ENCODE assay signal across 22 mouse cellular contexts in genomic region chr3:35971149-35971548, GRCm38 (mm10). TPM values are rescaled to one million over a fixed set of nuclear protein-coding genes. Genes with fewer than 3 reads are reported as not detected.
DNase-seq lines count a peak whose midpoint lies in the region; ATAC-seq and TF ChIP-seq lines count a peak whose summit lies in the region.
"Had no signal": no experiment of that assay in that cellular context is flagged by ENCODE, and none has a peak within 500 bp of the region (broad histone marks: within the 10 kb centered on the region; RNA-seq: fewer than 3 reads in every experiment).

No protein-coding gene starts in this region.

- H3K79me2 ChIP-seq in liver, adult 2 months (ENCODE audit: control insufficient read depth, insufficient read depth, low read length) = no peaks in the 10 kb centered on the region

- no peak overlapping the region for H3K4me2 ChIP-seq in kidney, embryonic 15.5 days
- H3K4me2 ChIP-seq in liver, embryonic 11.5 days = no peak overlapping the region
- H3K4me2 ChIP-seq: embryonic facial prominence, embryonic 12.5 days; forebrain, embryonic 13.5 days; forebrain, embryonic 15.5 days had no signal

- TF ChIP-seq POLR2A in kidney, adult 2 months (IDR thresholded peaks at IDR 0.05; ENCODE audit: low read depth, low read length) = no peak
- TF ChIP-seq POLR2A in liver, adult 2 months (IDR thresholded peaks at IDR 0.05; ENCODE audit: extremely low read depth, insufficient read depth, low read length) = no peak

- peak overlapping the region; percentile 79; the same call in 1 of the 2 replicates for H3K27ac ChIP-seq in kidney, adult 2 months (ENCODE audit: insufficient read depth, low read depth, low read length)
- no peak overlapping the region for H3K27ac ChIP-seq in kidney, embryonic 15.5 days
- no peak overlapping the region for H3K27ac ChIP-seq in liver, adult 2 months (replicated peaks; ENCODE audit: insufficient read depth, low read depth, low read length)
- H3K27ac ChIP-seq in liver, embryonic 11.5 days (ENCODE audit: low read depth, low read length) = no peak overlapping the region
- H3K27ac ChIP-seq: embryonic facial prominence, embryonic 10.5 days; embryonic facial prominence, embryonic 12.5 days; forebrain, embryonic 13.5 days; forebrain, embryonic 15.5 days had no signal

- H3K9ac ChIP-seq in kidney, embryonic 15.5 days = no peak overlapping the region
- no peak overlapping the region for H3K9ac ChIP-seq in liver, adult 2 months (ENCODE audit: low read depth, low read length)
- no peak overlapping the region for H3K9ac ChIP-seq in liver, embryonic 11.5 days (ENCODE audit: low read depth, low read length)
- H3K9ac ChIP-seq: embryonic facial prominence, embryonic 12.5 days; forebrain, embryonic 13.5 days; forebrain, embryonic 15.5 days had no signal

- no peaks in the 10 kb centered on the region for H3K9me3 ChIP-seq in kidney, embryonic 15.5 days (replicated peaks)
- no peaks in the 10 kb centered on the region for H3K9me3 ChIP-seq in liver, embryonic 11.5 days (ENCODE audit: control insufficient read depth, low read length)
- H3K9me3 ChIP-seq: embryonic facial prominence, embryonic 10.5 days; embryonic facial prominence, embryonic 12.5 days; forebrain, embryonic 13.5 days; forebrain, embryonic 15.5 days; G1E had no signal

- no peak for DNase-seq in frontal cortex, postnatal 25 days (ENCODE audit: low spot score in 2 of 2)
- no peak for DNase-seq in kidney, adult 2 months
- DNase-seq in liver, adult 2 months (ENCODE audit: extremely low read depth, low read depth, low spot score) = peak; percentile 15
- DNase-seq in liver, embryonic 11.5 days (ENCODE audit: low spot score) = no peak
- DNase-seq in Muller cell, postnatal 12 days (ENCODE audit: inconsistent ontology term) = no peak
- DNase-seq: adrenal gland, postnatal 10 days; adrenal gland, postnatal 25 days; B cell, adult 2 months; cerebellum, adult 11-12 months; cerebellum, adult 2 months; cerebellum, adult 9-10 months; cerebellum, postnatal 10 days; cerebellum, postnatal 25 days had no signal

- 83% methylated on average over 12 of the region's 12 CpGs for WGBS in kidney, adult 2 months
- 93% methylated on average over 12 of the region's 12 CpGs for WGBS in kidney, embryonic 15.5 days
- WGBS in liver, adult 2 months = 91% methylated on average over 12 of the region's 12 CpGs
- WGBS in liver, embryonic 11.5 days = 87% methylated on average over 12 of the region's 12 CpGs

- H3K27me3 ChIP-seq in kidney, adult 2 months (replicated peaks; ENCODE audit: control insufficient read depth, insufficient read depth, low read length) = no peaks in the 10 kb centered on the region
- no peaks in the 10 kb centered on the region for H3K27me3 ChIP-seq in kidney, embryonic 15.5 days
- no peaks in the 10 kb centered on the region for H3K27me3 ChIP-seq in liver, adult 2 months (ENCODE audit: control insufficient read depth, insufficient read depth, low read length)
- H3K27me3 ChIP-seq in liver, embryonic 11.5 days (replicated peaks; ENCODE audit: control insufficient read depth, insufficient read depth, low read length) = no peaks in the 10 kb centered on the region
- H3K27me3 ChIP-seq: CH12.LX; embryonic facial prominence, embryonic 12.5 days; forebrain, embryonic 13.5 days; forebrain, embryonic 15.5 days had no signal

- no peaks in the 10 kb centered on the region; the same call in 1 of the 2 replicates for H3K4me1 ChIP-seq in kidney, adult 2 months (ENCODE audit: control insufficient read depth, insufficient read depth, low read length)
- H3K4me1 ChIP-seq in kidney, embryonic 15.5 days = no peaks in the 10 kb centered on the region
- no peaks in the 10 kb centered on the region; the same call in 1 of the 2 replicates for H3K4me1 ChIP-seq in liver, adult 2 months (ENCODE audit: control insufficient read depth, insufficient read depth, low read length)
- no peaks in the 10 kb centered on the region for H3K4me1 ChIP-seq in liver, embryonic 11.5 days (replicated peaks; ENCODE audit: control insufficient read depth, insufficient read depth, low read length)
- H3K4me1 ChIP-seq: embryonic facial prominence, embryonic 10.5 days; embryonic facial prominence, embryonic 12.5 days; forebrain, embryonic 13.5 days; forebrain, embryonic 15.5 days had no signal

- H3K4me3 ChIP-seq in kidney, adult 2 months (ENCODE audit: insufficient read depth, low read depth, low read length) = no peak overlapping the region
- no peak overlapping the region for H3K4me3 ChIP-seq in kidney, embryonic 15.5 days (replicated peaks)
- H3K4me3 ChIP-seq in liver, adult 2 months (ENCODE audit: insufficient read depth, low read depth, low read length) = no peak overlapping the region
- H3K4me3 ChIP-seq in liver, embryonic 11.5 days (ENCODE audit: low read depth, low read length) = no peak overlapping the region
- H3K4me3 ChIP-seq: embryonic facial prominence, embryonic 10.5 days; embryonic facial prominence, embryonic 12.5 days; forebrain, embryonic 13.5 days; forebrain, embryonic 15.5 days had no signal

- ATAC-seq in frontal cortex, adult (ENCODE audit: low TSS enrichment) = peak; percentile 62
- ATAC-seq in kidney, embryonic 15.5 days (replicated peaks; ENCODE audit: low FRiP score) = no peak
- ATAC-seq in liver, embryonic 11.5 days (replicated peaks; ENCODE audit: low FRiP score) = no peak
- ATAC-seq: CD4-positive, CD25-positive, alpha-beta regulatory T cell, adult 4 months; forebrain, embryonic 13.5 days; forebrain, embryonic 15.5 days had no signal

- peaks cover 1% of the 10 kb centered on the region for H3K36me3 ChIP-seq in kidney, adult 2 months (ENCODE audit: control insufficient read depth, insufficient read depth, low read length)
- H3K36me3 ChIP-seq in kidney, embryonic 15.5 days = peaks cover 70% of the 10 kb centered on the region
- H3K36me3 ChIP-seq in liver, adult 2 months (ENCODE audit: control insufficient read depth, insufficient read depth, low read length) = peaks cover 26% of the 10 kb centered on the region
- 0 out of 2 replicates have a peak, but pooled peaks cover 3% of the 10 kb centered on the region for H3K36me3 ChIP-seq in liver, embryonic 11.5 days (ENCODE audit: control insufficient read depth, insufficient read depth, low read length)

- TF ChIP-seq CTCF in kidney, adult 2 months (conservative IDR thresholded peaks at IDR 0.05; ENCODE audit: insufficient read depth, insufficient read length, low read depth, low read length) = no peak
- no peak for TF ChIP-seq CTCF in liver, adult 2 months (IDR thresholded peaks at IDR 0.05; ENCODE audit: low read depth, low read length)

RNA-seq across cellular contexts. Expression of gene Mccc1, which starts 29.3 kb away (rescaled TPM):
- polyA plus RNA-seq in kidney, adult 2 months (2012; rRNA removed) = 73.3 and 73.7 TPM in 2 replicates
- 50.4 and 56.8 TPM in 2 replicates for polyA plus RNA-seq in kidney, embryonic 15.5 days (2015; fragmentation: Nextera tagmentation; extraction: Ambion mirVana)
- total RNA-seq in liver, adult 2 months (2014; rRNA removed) = 44.0 and 49.7 TPM in 2 replicates
- 25.3 and 26.3 TPM in 2 replicates for polyA plus RNA-seq in liver, adult 2 months (2012; rRNA removed)
- 28.3 and 28.9 TPM in 2 replicates for polyA plus RNA-seq in liver, embryonic 11.5 days (2014; fragmentation: Nextera tagmentation; extraction: Ambion mirVana)

RNA-seq across cellular contexts. Expression of gene Dcun1d1, which starts 33.9 kb away (rescaled TPM):
- 8.2 and 11.9 TPM in 2 replicates for polyA plus RNA-seq in kidney, adult 2 months (2012; rRNA removed)
- polyA plus RNA-seq in kidney, embryonic 15.5 days (2015; fragmentation: Nextera tagmentation; extraction: Ambion mirVana) = 93.1 and 95.5 TPM in 2 replicates
- total RNA-seq in liver, adult 2 months (2014; rRNA removed) = 49.3 and 61.1 TPM in 2 replicates
- 10.2 and 12.7 TPM in 2 replicates for polyA plus RNA-seq in liver, adult 2 months (2012; rRNA removed)
- polyA plus RNA-seq in liver, embryonic 11.5 days (2014; fragmentation: Nextera tagmentation; extraction: Ambion mirVana) = 95.0 and 103 TPM in 2 replicates
